Mouse (Mus musculus) E14TG2a.4 (cell line): ENCODE results near the gene Xxylt1.

ENCODE experiments used
- CTCF ChIP-seq: conservative IDR thresholded peaks from 2 replicates; pipeline ENCODE4 v1.5.1; 2014; ENCODE audit warnings: low read length
- NANOG ChIP-seq: IDR thresholded peaks from 2 replicates; pipeline ENCODE4 v1.6.1; 2014; ENCODE audit warnings: borderline replicate concordance, low read length, mixed read lengths

DNA sequence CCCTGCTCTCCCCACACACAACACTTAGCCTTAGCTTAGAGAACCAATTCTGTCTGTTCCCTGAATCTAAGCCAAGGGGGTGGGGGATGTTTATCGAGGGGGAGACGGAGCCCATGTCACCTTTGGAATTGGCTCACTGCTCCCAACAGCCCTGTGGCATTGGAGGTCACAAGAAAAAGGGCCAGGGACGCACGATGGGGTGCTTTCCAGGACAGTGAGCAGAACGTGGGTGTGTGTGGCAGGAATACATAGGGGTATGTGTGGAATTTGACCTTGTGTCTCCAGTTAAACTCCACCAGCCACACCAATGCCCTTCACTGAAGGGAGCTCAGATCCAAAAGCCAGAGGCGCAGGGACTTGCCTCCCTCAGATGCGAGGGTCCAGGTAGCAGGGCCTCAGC lies 116.3 kb downstream of the Xxylt1 start:
- TF ChIP-seq CTCF: no peak
- TF ChIP-seq NANOG: no peak
